Mouse (Mus musculus) myocyte (in vitro differentiated cells): ENCODE measurements around the gene Tmem88.

ENCODE experiments used
- E2F4 ChIP-seq: IDR thresholded peaks from one replicate; pipeline ENCODE4 v1.6.1; 2011; ENCODE audit warnings: mild to moderate bottlenecking, control low read depth, moderate library complexity; ENCODE audit not compliant: insufficient read depth
- MAX ChIP-seq: IDR thresholded peaks from one replicate; pipeline ENCODE4 v1.6.1; 2011; ENCODE audit warnings: low read depth, mild to moderate bottlenecking, control low read depth
- MYOD1 ChIP-seq, 3 experiments: IDR thresholded peaks; one replicate each; pipeline ENCODE4 v1.6.1; 2011; ENCODE audit warnings: control low read depth in 2 of 3, low read depth in 2 of 3, mild to moderate bottlenecking in 2 of 3, moderate library complexity in 1 of 3; ENCODE audit not compliant: insufficient read length in 2 of 3, control insufficient read depth in 1 of 3
- POLR2A ChIP-seq: IDR thresholded peaks from one replicate; pipeline ENCODE4 v1.6.1; 2011; ENCODE audit warnings: low read depth, mild to moderate bottlenecking, control low read depth, moderate library complexity; ENCODE audit not compliant: insufficient read length
- POLR2AphosphoS2 ChIP-seq: IDR thresholded peaks from one replicate; pipeline ENCODE4 v1.6.1; 2011; ENCODE audit warnings: low read depth, control low read depth; ENCODE audit not compliant: insufficient read length
- SRF ChIP-seq: IDR thresholded peaks from one replicate; pipeline ENCODE4 v1.6.1; 2011; ENCODE audit warnings: low read depth; ENCODE audit not compliant: control insufficient read depth, insufficient read length
- TCF12 ChIP-seq: IDR thresholded peaks from one replicate; pipeline ENCODE4 v1.6.1; 2011; ENCODE audit warnings: mild to moderate bottlenecking, control low read depth; ENCODE audit not compliant: poor library complexity, insufficient read depth, severe bottlenecking
- TCF3 ChIP-seq: IDR thresholded peaks from one replicate; pipeline ENCODE4 v1.6.1; 2011; ENCODE audit warnings: low read depth, control low read depth; ENCODE audit not compliant: insufficient read length
- USF1 ChIP-seq: IDR thresholded peaks from one replicate; pipeline ENCODE4 v1.6.1; 2011; ENCODE audit warnings: low read depth, mild to moderate bottlenecking, control low read depth, moderate library complexity

GRCm38 (mm10) chr11:69357690-69358089 lies 40.3 kb downstream of the Tmem88 start:
- TF ChIP-seq TCF12, result peak; percentile 77
- TF ChIP-seq POLR2A, result peak; percentile 60
- TF ChIP-seq SRF, result no peak
- peak; percentile 12 for TF ChIP-seq TCF3
- TF ChIP-seq POLR2AphosphoS2, result peak; percentile 20
- no peak for TF ChIP-seq E2F4
- peak; percentile 40 to 95 (median 85) for TF ChIP-seq MYOD1 (IDR thresholded peaks at IDR 0.05; ENCODE audit: control insufficient read depth in 1 of 3, insufficient read length in 2 of 3, low read depth in 2 of 3)
- TF ChIP-seq MAX, result no peak
- TF ChIP-seq USF1, result no peak
